Mouse (Mus musculus) spleen, adult 12 weeks (tissue): ENCODE measurements around the gene Gm6902.
"Not testable (repeated sequence)": the region's sequence is repeated elsewhere in the genome, so short reads cannot be mapped to it uniquely, and the experiment has no call there.

Experiments used
- DNase-seq: peaks from one replicate; pipeline ENCODE4 v3.0.0; 2022; ENCODE audit warnings: low spot score

Gm6902 gene

DNA sequence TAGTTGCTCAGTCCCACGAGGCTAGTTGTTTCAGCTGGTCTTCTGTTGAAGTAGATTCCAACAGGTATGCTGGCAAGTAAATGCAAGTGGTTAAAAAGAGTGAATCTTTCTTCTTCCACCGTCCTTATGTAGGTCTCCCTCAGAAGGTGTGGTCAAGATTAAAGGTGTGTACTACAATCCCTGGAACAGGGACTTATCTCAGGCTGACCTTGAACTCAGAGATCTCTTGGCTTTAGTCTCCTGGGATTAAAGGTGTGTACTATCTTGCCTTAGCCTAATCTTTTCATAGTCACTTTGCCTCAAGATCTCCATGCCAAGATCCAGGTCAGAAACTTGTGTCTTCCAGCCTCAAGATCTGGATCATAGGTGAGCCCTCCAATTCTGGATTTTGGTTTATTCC is at the start of gene Gm6902:
Gene Gm6902 (minus strand): TSS at position 101 of the 400 bp plus-strand sequence.
- not testable (repeated sequence) for DNase-seq

DNA sequence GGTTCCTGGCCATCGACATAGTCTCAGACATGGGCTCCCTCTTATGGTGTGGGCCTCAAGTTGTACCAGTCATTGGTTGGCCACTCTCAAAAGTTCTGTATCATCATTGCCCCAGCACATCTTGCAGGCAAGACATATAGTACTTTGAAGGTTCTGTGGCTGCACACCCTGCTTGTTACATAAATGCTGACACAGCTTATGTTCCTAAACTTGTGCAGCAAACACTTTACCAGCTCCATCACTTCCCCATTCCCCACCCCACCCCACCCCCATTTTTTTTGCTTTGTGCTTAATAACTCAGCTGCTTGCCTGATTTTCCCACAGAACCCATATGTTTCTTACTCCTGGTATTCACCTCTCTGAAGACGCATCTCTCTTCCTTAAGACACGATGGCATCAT is 22.2 kb upstream of the Gm6902 start, which contains the start of gene Nlrp4e:
Gene Nlrp4e (plus strand): TSS at position 301 of the 400 bp plus-strand sequence.
- DNase-seq, result not testable (repeated sequence)

DNA sequence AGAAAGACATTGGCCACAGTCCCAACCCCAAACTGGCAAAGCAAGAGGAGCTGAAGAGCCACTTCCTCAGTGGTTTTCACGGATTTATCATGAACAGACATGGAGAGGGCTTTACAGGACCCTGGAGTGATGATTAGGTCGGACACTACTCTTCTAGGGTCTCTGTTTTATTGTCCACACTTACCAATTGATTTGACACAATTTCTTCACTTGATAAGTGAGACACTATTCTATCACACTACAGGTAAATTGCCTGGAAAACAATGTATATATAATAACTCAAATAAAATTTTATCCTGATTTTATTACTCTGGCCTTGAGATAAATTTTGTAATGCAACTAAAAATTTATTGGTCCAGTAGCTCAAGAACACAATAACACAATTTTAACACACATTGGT is 27.1 kb downstream of the Gm6902 start, which contains the start of gene Vmn1r166:
Gene Vmn1r166 (minus strand): TSS at position 101 of the 400 bp plus-strand sequence.
- not testable (repeated sequence) for DNase-seq
